Mouse (Mus musculus): ENCODE measurements around the gene Eepd1.

Eepd1 gene

GRCm38 (mm10) chr9:25489221-25489960, 8.0 kb downstream of the Eepd1 start:
- no peak for DNase-seq (ENCODE audit: low spot score)

GRCm38 (mm10) chr9:25490278-25491145, 9.2 kb downstream of the Eepd1 start:
- DNase-seq (ENCODE audit: low spot score) = no peak

GRCm38 (mm10) chr9:25493918-25494317, 12.6 kb downstream of the Eepd1 start:
- no peak for DNase-seq (ENCODE audit: low spot score)

- no peak for DNase-seq (ENCODE audit: low spot score)
These were observed 14.3 kb downstream of the Eepd1 start for GRCm38 (mm10) chr9:25495601-25496000.

GRCm38 (mm10) chr9:25496196-25496595, 14.8 kb downstream of the Eepd1 start:
- no peak for DNase-seq (ENCODE audit: low spot score)

GRCm38 (mm10) chr9:25496703-25497102, 15.4 kb downstream of the Eepd1 start:
- no peak for DNase-seq (ENCODE audit: low spot score)

- DNase-seq (ENCODE audit: low spot score) = no peak
These were observed 17.4 kb downstream of the Eepd1 start for GRCm38 (mm10) chr9:25498770-25499169.

- no peak for DNase-seq (ENCODE audit: low spot score)
These were observed 18.0 kb downstream of the Eepd1 start for GRCm38 (mm10) chr9:25499306-25499705.

- no peak for DNase-seq (ENCODE audit: low spot score)
These were observed 18.7 kb downstream of the Eepd1 start for GRCm38 (mm10) chr9:25500031-25500430.

GRCm38 (mm10) chr9:25508825-25509224, 27.5 kb downstream of the Eepd1 start:
- DNase-seq (ENCODE audit: low spot score) = no peak

- DNase-seq (ENCODE audit: low spot score) = no peak
These were observed 29.2 kb downstream of the Eepd1 start for GRCm38 (mm10) chr9:25510572-25510971.

- no peak for DNase-seq (ENCODE audit: low spot score)
These were observed 31.7 kb downstream of the Eepd1 start for GRCm38 (mm10) chr9:25513050-25513449.

GRCm38 (mm10) chr9:25513556-25513955, 32.2 kb downstream of the Eepd1 start:
- no peak for DNase-seq (ENCODE audit: low spot score)

GRCm38 (mm10) chr9:25516640-25517039, 35.3 kb downstream of the Eepd1 start:
- no peak for DNase-seq (ENCODE audit: low spot score)

GRCm38 (mm10) chr9:25517982-25518381, 36.6 kb downstream of the Eepd1 start:
- no peak for DNase-seq (ENCODE audit: low spot score)

- no peak for DNase-seq (ENCODE audit: low spot score)
These were observed 37.8 kb downstream of the Eepd1 start for GRCm38 (mm10) chr9:25519193-25519592.

- no peak for DNase-seq (ENCODE audit: low spot score)
These were observed 39.5 kb downstream of the Eepd1 start for GRCm38 (mm10) chr9:25520826-25521225.

GRCm38 (mm10) chr9:25521825-25522224, 40.5 kb downstream of the Eepd1 start:
- no peak for DNase-seq (ENCODE audit: low spot score)

- no peak for DNase-seq (ENCODE audit: low spot score)
These were observed 45.2 kb downstream of the Eepd1 start for GRCm38 (mm10) chr9:25526516-25526915.

- DNase-seq (ENCODE audit: low spot score) = no peak
These were observed 45.6 kb downstream of the Eepd1 start for GRCm38 (mm10) chr9:25526927-25527337.

GRCm38 (mm10) chr9:25527359-25528038, 46.2 kb downstream of the Eepd1 start:
- no peak for DNase-seq (ENCODE audit: low spot score)

- no peak for DNase-seq (ENCODE audit: low spot score)
These were observed 50.3 kb downstream of the Eepd1 start for GRCm38 (mm10) chr9:25531627-25532026.

GRCm38 (mm10) chr9:25532105-25532504, 50.8 kb downstream of the Eepd1 start:
- DNase-seq (ENCODE audit: low spot score) = no peak
